Mouse (Mus musculus) megakaryocyte, embryonic 14.5 days (primary cell): ENCODE data around the gene Btbd19.

Experiments
- FLI1 ChIP-seq: IDR thresholded peaks from 2 replicates; pipeline ENCODE4 v1.6.1; 2012; ENCODE audit warnings: low read length, inconsistent platforms, mixed read lengths
- GATA1 ChIP-seq: IDR thresholded peaks from 3 replicates; pipeline ENCODE4 v1.6.1; 2012; ENCODE audit warnings: mixed read lengths, low read length, inconsistent platforms, borderline replicate concordance

GRCm38 (mm10) chr4:117110985-117111384, 14.5 kb downstream of the Btbd19 start:
- TF ChIP-seq GATA1 (no peak), FLI1 (no peak)
